Mouse (Mus musculus): ENCODE measurements around the gene Cpvl. TPM values are rescaled to one million over a fixed set of nuclear protein-coding genes. Genes with fewer than 3 reads are reported as not detected.
A peak's percentile ranks its signal among the peaks of the same experiment; 100 is the strongest.

Gene Cpvl
- polyA plus RNA-seq, 1 experiment from 2014 or later: 0.09 TPM

GRCm38 (mm10) chr6:53874881-53875429, 103.5 kb downstream of the Cpvl start:
- H3K27ac ChIP-seq: no peak overlapping the region
- ATAC-seq: no peak
- no peaks in the 10 kb centered on the region for H3K9me3 ChIP-seq
- no peaks in the 10 kb centered on the region for H3K27me3 ChIP-seq (replicated peaks)
- H3K4me2 ChIP-seq (replicated peaks): no peak overlapping the region
- no peaks in the 10 kb centered on the region for H3K4me1 ChIP-seq (replicated peaks)
- H3K36me3 ChIP-seq: no peaks in the 10 kb centered on the region
- no peak overlapping the region for H3K4me3 ChIP-seq (replicated peaks)
- WGBS: 83% methylated on average over 9 of the region's 9 CpGs
- H3K9ac ChIP-seq: no peak overlapping the region

GRCm38 (mm10) chr6:53871903-53872302, 106.6 kb downstream of the Cpvl start:
- WGBS: 91% methylated on average over 6 of the region's 6 CpGs
- H3K4me3 ChIP-seq (replicated peaks): no peak overlapping the region
- H3K4me2 ChIP-seq (replicated peaks): no peak overlapping the region
- H3K9me3 ChIP-seq: no peaks in the 10 kb centered on the region
- no peak overlapping the region for H3K27ac ChIP-seq
- no peak for ATAC-seq
- no peaks in the 10 kb centered on the region for H3K27me3 ChIP-seq (replicated peaks)
- no peaks in the 10 kb centered on the region for H3K4me1 ChIP-seq (replicated peaks)
- H3K36me3 ChIP-seq: no peaks in the 10 kb centered on the region
- H3K9ac ChIP-seq: no peak overlapping the region

GRCm38 (mm10) chr6:53863011-53863410, 115.5 kb downstream of the Cpvl start:
- H3K36me3 ChIP-seq: no peaks in the 10 kb centered on the region
- 0 out of 2 replicates have a peak, but pooled peaks cover 3% of the 10 kb centered on the region for H3K4me1 ChIP-seq (replicated peaks)
- no peaks in the 10 kb centered on the region for H3K9me3 ChIP-seq
- no peak overlapping the region for H3K4me2 ChIP-seq (replicated peaks)
- 66% methylated on average over 2 of the region's 2 CpGs for WGBS
- no peak overlapping the region for H3K9ac ChIP-seq
- no peaks in the 10 kb centered on the region for H3K27me3 ChIP-seq (replicated peaks)
- H3K27ac ChIP-seq: no peak overlapping the region
- ATAC-seq: no peak
- no peak overlapping the region for H3K4me3 ChIP-seq (replicated peaks)

GRCm38 (mm10) chr6:53859106-53859505, 119.4 kb downstream of the Cpvl start:
- Histone ChIP-seq H3K9me3 (no peaks in the 10 kb centered on the region), H3K4me1 (replicated peaks) (peaks cover 14% of the 10 kb centered on the region; the same call in 1 of the 2 replicates), H3K27me3 (replicated peaks) (no peaks in the 10 kb centered on the region), H3K9ac (no peak overlapping the region), H3K4me3 (replicated peaks) (no peak overlapping the region), H3K4me2 (replicated peaks) (no peak overlapping the region), H3K27ac (no peak overlapping the region), H3K36me3 (no peaks in the 10 kb centered on the region)
- WGBS: 40% methylated on average over 1 of the region's 1 CpGs
- no peak for ATAC-seq

GRCm38 (mm10) chr6:53857822-53858221, 120.6 kb downstream of the Cpvl start:
- Histone ChIP-seq H3K4me1 (replicated peaks) (peaks cover 18% of the 10 kb centered on the region; the same call in 1 of the 2 replicates), H3K27ac (no peak overlapping the region), H3K9ac (no peak overlapping the region), H3K9me3 (no peaks in the 10 kb centered on the region), H3K36me3 (no peaks in the 10 kb centered on the region), H3K4me3 (replicated peaks) (no peak overlapping the region), H3K4me2 (replicated peaks) (no peak overlapping the region), H3K27me3 (replicated peaks) (no peaks in the 10 kb centered on the region)
- 52% methylated on average over 7 of the region's 7 CpGs for WGBS
- ATAC-seq: no peak

- Histone ChIP-seq H3K27ac (no peak overlapping the region), H3K4me1 (replicated peaks) (peaks cover 18% of the 10 kb centered on the region; the same call in 1 of the 2 replicates), H3K27me3 (replicated peaks) (no peaks in the 10 kb centered on the region), H3K9ac (no peak overlapping the region), H3K9me3 (no peaks in the 10 kb centered on the region), H3K4me3 (replicated peaks) (no peak overlapping the region), H3K36me3 (no peaks in the 10 kb centered on the region), H3K4me2 (replicated peaks) (no peak overlapping the region)
- 76% methylated on average over 2 of the region's 2 CpGs for WGBS
- no peak for ATAC-seq
Observed at GRCm38 (mm10) chr6:53856775-53857174, 121.7 kb downstream of the Cpvl start.

- H3K9me3 ChIP-seq: no peaks in the 10 kb centered on the region
- H3K27me3 ChIP-seq (replicated peaks): no peaks in the 10 kb centered on the region
- no peaks in the 10 kb centered on the region for H3K36me3 ChIP-seq
- H3K4me1 ChIP-seq (replicated peaks): peaks cover 18% of the 10 kb centered on the region; the same call in 1 of the 2 replicates
- peak; percentile 67 for ATAC-seq
- H3K9ac ChIP-seq: no peak overlapping the region
- 57% methylated on average over 12 of the region's 12 CpGs for WGBS
- H3K27ac ChIP-seq: 0 out of 2 replicates have a peak overlapping the region, but pooled peaks have one; percentile 40
- no peak overlapping the region for H3K4me3 ChIP-seq (replicated peaks)
- H3K4me2 ChIP-seq (replicated peaks): no peak overlapping the region
Observed at GRCm38 (mm10) chr6:53854971-53855856, 123.3 kb downstream of the Cpvl start.

- Histone ChIP-seq H3K9ac (no peak overlapping the region), H3K27ac (peak overlapping the region; percentile 40; the same call in 1 of the 2 replicates), H3K4me2 (replicated peaks) (no peak overlapping the region), H3K9me3 (no peaks in the 10 kb centered on the region), H3K27me3 (replicated peaks) (no peaks in the 10 kb centered on the region), H3K4me1 (replicated peaks) (peaks cover 18% of the 10 kb centered on the region; the same call in 1 of the 2 replicates), H3K36me3 (no peaks in the 10 kb centered on the region), H3K4me3 (replicated peaks) (no peak overlapping the region)
- ATAC-seq: no peak
- 68% methylated on average over 2 of the region's 2 CpGs for WGBS
Observed at GRCm38 (mm10) chr6:53854226-53854625, 124.2 kb downstream of the Cpvl start.

- no peaks in the 10 kb centered on the region for H3K27me3 ChIP-seq (replicated peaks)
- no peak overlapping the region for H3K27ac ChIP-seq
- no peaks in the 10 kb centered on the region for H3K36me3 ChIP-seq
- H3K4me1 ChIP-seq (replicated peaks): peaks cover 15% of the 10 kb centered on the region; the same call in 1 of the 2 replicates
- no peak overlapping the region for H3K4me2 ChIP-seq (replicated peaks)
- ATAC-seq: peak; percentile 82
- WGBS: 55% methylated on average over 3 of the region's 3 CpGs
- no peak overlapping the region for H3K9ac ChIP-seq
- H3K9me3 ChIP-seq: no peaks in the 10 kb centered on the region
- H3K4me3 ChIP-seq (replicated peaks): no peak overlapping the region
Observed at GRCm38 (mm10) chr6:53853546-53853945, 124.9 kb downstream of the Cpvl start.

GRCm38 (mm10) chr6:53844626-53845025, 133.8 kb downstream of the Cpvl start:
- no peak for ATAC-seq
- Histone ChIP-seq H3K4me1 (replicated peaks) (no peaks in the 10 kb centered on the region), H3K9ac (no peak overlapping the region), H3K9me3 (no peaks in the 10 kb centered on the region), H3K27ac (no peak overlapping the region), H3K36me3 (no peaks in the 10 kb centered on the region), H3K27me3 (replicated peaks) (no peaks in the 10 kb centered on the region), H3K4me3 (replicated peaks) (no peak overlapping the region), H3K4me2 (replicated peaks) (no peak overlapping the region)
- WGBS: 95% methylated on average over 17 of the region's 17 CpGs

GRCm38 (mm10) chr6:53825213-53825612, 153.3 kb downstream of the Cpvl start:
- Histone ChIP-seq H3K36me3 (no peaks in the 10 kb centered on the region), H3K27ac (no peak overlapping the region), H3K4me3 (replicated peaks) (no peak overlapping the region), H3K9ac (no peak overlapping the region), H3K4me2 (replicated peaks) (no peak overlapping the region), H3K4me1 (replicated peaks) (no peaks in the 10 kb centered on the region; the same call in 1 of the 2 replicates), H3K9me3 (no peaks in the 10 kb centered on the region), H3K27me3 (replicated peaks) (peaks cover 8% of the 10 kb centered on the region)
- no peak for ATAC-seq
- WGBS: 53% methylated on average over 4 of the region's 4 CpGs

Data from intestine, embryonic 15.5 days (tissue).